Mouse (Mus musculus): Measurements from ENCODE around the gene Prkd2.
A peak's percentile ranks its signal among the peaks of the same experiment; 100 is the strongest.

GRCm38 (mm10) chr7:16807936-16808335 lies 34.8 kb upstream of the Prkd2 start:
- TF ChIP-seq POLR2A (IDR thresholded peaks at IDR 0.05; ENCODE audit: borderline replicate concordance, extremely low read depth, low read depth, low read length), result no peak
- TF ChIP-seq CTCF (IDR thresholded peaks at IDR 0.05; ENCODE audit: insufficient read depth, low read length), result peak; percentile 20; the same call in 1 of the 2 replicates
